Mouse (Mus musculus) forebrain, embryonic 16.5 days (tissue): ENCODE data around the gene Eefsec. TPM values are rescaled to one million over a fixed set of nuclear protein-coding genes. Genes with fewer than 3 reads are reported as not detected.

Experiments used
- ATAC-seq: fragments of 200-750 bp; cut with Nextera tagmentation; 2 replicates; pipeline ENCODE4 v1.8.0; 2017; ENCODE audit warnings: mild to moderate bottlenecking, moderate library complexity
- H3K27ac ChIP-seq: fragments of 300-500 bp; sonication (generic); 2 replicates; pipeline ENCODE4 v1.5.1; 2014; ENCODE audit warnings: low read length, control low read depth
- H3K27me3 ChIP-seq: fragments of 300-500 bp; sonication (generic); replicated peaks from 2 replicates; pipeline ENCODE4 v1.6.1; 2014; ENCODE audit warnings: low read length; ENCODE audit not compliant: control insufficient read depth, insufficient read depth
- H3K36me3 ChIP-seq: fragments of 300-500 bp; sonication (generic); 2 replicates; pipeline ENCODE4 v1.6.1; 2014; ENCODE audit not compliant: control insufficient read depth, insufficient read depth
- H3K4me1 ChIP-seq: fragments of 300-500 bp; sonication (generic); replicated peaks from 2 replicates; pipeline ENCODE4 v1.6.1; 2014; ENCODE audit warnings: low read length; ENCODE audit not compliant: control insufficient read depth, insufficient read depth
- H3K4me2 ChIP-seq: fragments of 300-500 bp; sonication (generic); 2 replicates; pipeline ENCODE4 v1.6.1; 2014; ENCODE audit warnings: mild to moderate bottlenecking, low read length, control low read depth
- H3K4me3 ChIP-seq: fragments of 300-500 bp; sonication (generic); replicated peaks from 2 replicates; pipeline ENCODE4 v1.5.1; 2014; ENCODE audit warnings: mild to moderate bottlenecking, low read length, control low read depth
- H3K9ac ChIP-seq: fragments of 300-500 bp; sonication (generic); replicated peaks from 2 replicates; pipeline ENCODE4 v1.6.1; 2014; ENCODE audit warnings: low read depth, low read length, control low read depth
- H3K9me3 ChIP-seq: fragments of 300-500 bp; sonication (generic); 2 replicates; pipeline ENCODE4 v1.6.1; 2016; ENCODE audit warnings: low read length; ENCODE audit not compliant: control insufficient read depth
- WGBS: fragments of 180-500 bp; shearing (Covaris S2); extraction: QIAGEN DNeasy Blood & Tissue Kit; methylation state at CpG from one replicate; pipeline ENCODE4 v1.1.7; 2014; 5-methylcytosine and 5-hydroxymethylcytosine counted together
- polyA plus RNA-seq: library from polyadenylated mRNA; unstranded; fragments of >200 nt; fragmentation: Nextera tagmentation; extraction: Ambion mirVana; gene quantifications from 2 replicates; pipeline ENCODE4 v1.2.1, GENCODE M21; 2015

Gene Eefsec
- polyA plus RNA-seq, 1 experiment from 2014 or later = 29.4 TPM

DNA sequence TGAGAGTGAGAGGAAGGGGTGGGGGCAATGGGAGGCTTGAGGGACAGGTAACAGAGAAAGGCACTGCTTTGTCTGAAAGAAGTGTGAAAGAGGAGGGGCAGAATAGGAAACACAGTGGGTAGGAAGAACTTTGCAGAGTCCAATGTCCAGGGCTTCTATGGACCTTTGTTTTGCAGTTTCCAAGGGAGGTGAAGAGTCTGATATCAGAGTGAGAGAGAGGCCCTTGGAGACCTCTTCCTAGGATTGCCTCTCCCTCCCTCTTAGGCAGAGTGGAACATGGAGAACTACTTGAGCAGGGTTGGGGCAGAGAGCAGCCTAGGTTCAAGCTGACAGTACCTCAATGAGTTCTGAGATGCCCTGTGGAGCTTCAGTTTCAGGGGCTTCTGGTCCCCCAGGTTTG, 88.1 kb downstream of the Eefsec start:
- ATAC-seq = no peak
- Histone ChIP-seq H3K27ac (no peak overlapping the region), H3K4me3 (no peak overlapping the region), H3K9me3 (no peaks in the 10 kb centered on the region), H3K4me1 (no peaks in the 10 kb centered on the region), H3K27me3 (no peaks in the 10 kb centered on the region), H3K9ac (no peak overlapping the region), H3K36me3 (no peaks in the 10 kb centered on the region), H3K4me2 (no peak overlapping the region)

DNA sequence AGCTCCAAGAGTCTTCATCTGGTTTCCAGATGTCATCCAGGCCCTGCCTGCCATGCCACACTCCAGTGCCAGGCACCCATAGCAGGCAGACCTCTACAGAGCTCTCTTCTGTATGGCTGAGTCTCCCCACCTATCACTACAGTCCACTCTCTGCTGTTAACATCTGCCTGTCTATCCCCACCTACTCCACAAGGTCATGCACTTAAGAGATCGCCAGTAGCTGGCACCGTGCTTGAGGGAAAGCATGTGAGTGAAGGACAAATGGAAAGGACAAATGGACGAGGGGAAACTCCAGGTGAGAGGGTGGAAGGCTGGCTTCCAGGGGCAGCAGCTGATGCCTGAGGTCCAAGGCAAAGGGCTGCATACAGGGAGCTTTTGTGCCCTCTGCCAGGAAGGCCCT, 90.5 kb downstream of the Eefsec start:
- Histone ChIP-seq H3K4me2 (no peak overlapping the region), H3K36me3 (no peaks in the 10 kb centered on the region), H3K27ac (no peak overlapping the region), H3K9ac (no peak overlapping the region), H3K9me3 (no peaks in the 10 kb centered on the region), H3K4me1 (no peaks in the 10 kb centered on the region), H3K4me3 (no peak overlapping the region), H3K27me3 (no peaks in the 10 kb centered on the region)
- no peak for ATAC-seq
- WGBS = 94% methylated on average over 3 of the region's 3 CpGs

DNA sequence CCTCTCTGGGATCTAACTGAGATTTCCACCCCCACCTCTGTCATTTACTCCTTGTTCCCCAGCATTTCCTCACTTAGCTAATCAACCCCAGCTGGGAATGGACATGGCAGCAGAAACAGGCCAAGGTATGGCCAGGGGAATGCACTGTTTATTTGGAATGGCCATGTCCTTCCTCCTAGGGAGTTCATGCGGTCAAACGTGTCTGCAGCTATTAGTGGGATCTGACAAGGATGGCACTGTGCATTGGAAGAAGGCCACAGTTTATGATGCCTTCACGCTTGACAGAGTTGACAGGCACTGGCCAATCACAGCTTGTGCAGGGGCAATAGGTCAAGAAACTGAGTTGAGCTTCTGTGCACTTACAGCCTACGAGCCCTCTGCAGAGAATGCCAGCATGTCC, 93.8 kb downstream of the Eefsec start:
- H3K27me3 ChIP-seq = no peaks in the 10 kb centered on the region
- H3K4me2 ChIP-seq = no peak overlapping the region
- H3K4me1 ChIP-seq = no peaks in the 10 kb centered on the region
- ATAC-seq = no peak
- no peak overlapping the region for H3K9ac ChIP-seq
- WGBS = 76% methylated on average over 4 of the region's 4 CpGs
- H3K9me3 ChIP-seq = no peaks in the 10 kb centered on the region
- H3K27ac ChIP-seq = no peak overlapping the region
- H3K4me3 ChIP-seq = no peak overlapping the region
- no peaks in the 10 kb centered on the region for H3K36me3 ChIP-seq

DNA sequence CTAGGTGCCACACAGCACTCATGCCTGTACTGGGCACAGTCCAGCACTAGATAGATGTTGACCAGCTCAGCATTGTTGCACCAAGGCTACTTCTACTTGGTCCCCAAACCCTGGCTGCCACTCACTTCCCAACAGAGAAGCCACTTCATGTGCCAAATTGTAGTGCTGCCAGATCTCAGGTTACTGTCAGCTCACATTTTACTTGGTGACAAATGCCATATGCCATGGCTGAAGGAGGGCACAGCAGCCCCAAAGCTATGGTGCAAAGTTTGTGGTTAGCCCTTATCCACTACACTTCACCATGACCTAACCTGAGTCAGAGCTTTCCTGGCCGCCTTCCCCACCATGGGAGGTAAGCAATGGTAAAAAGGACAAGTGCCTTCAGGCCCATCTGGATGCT, 99.6 kb downstream of the Eefsec start:
- Histone ChIP-seq H3K4me2 (no peak overlapping the region), H3K36me3 (no peaks in the 10 kb centered on the region), H3K9me3 (no peaks in the 10 kb centered on the region), H3K4me3 (no peak overlapping the region), H3K27me3 (no peaks in the 10 kb centered on the region), H3K4me1 (peaks cover 37% of the 10 kb centered on the region), H3K9ac (no peak overlapping the region), H3K27ac (no peak overlapping the region)
- 93% methylated on average over 1 of the region's 1 CpGs for WGBS
- no peak for ATAC-seq

DNA sequence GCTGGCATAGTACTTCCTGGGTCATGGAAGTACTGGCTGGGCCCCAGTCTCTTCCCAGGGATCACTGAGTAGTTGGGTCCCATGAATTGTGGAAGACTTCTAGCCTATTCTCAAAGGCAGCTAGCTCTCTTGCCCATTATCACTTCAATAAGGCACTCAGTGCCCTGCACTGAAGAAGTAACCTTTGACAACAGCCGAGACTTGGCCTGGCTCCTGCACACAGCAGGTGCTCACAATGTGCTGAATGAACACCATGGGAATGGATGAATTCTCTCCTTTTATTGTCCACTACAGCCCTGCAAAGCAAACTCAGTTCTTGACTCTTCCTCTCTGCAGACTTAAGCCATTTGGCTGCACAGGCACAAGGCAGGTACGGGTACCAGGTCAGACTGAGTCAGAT, 101.0 kb downstream of the Eefsec start:
- no peaks in the 10 kb centered on the region for H3K27me3 ChIP-seq
- H3K27ac ChIP-seq = no peak overlapping the region
- H3K36me3 ChIP-seq = no peaks in the 10 kb centered on the region
- H3K9me3 ChIP-seq = no peaks in the 10 kb centered on the region
- no peak overlapping the region for H3K4me2 ChIP-seq
- no peak overlapping the region for H3K9ac ChIP-seq
- H3K4me3 ChIP-seq = no peak overlapping the region
- 44% methylated on average over 2 of the region's 2 CpGs for WGBS
- peaks cover 37% of the 10 kb centered on the region for H3K4me1 ChIP-seq
- no peak for ATAC-seq

DNA sequence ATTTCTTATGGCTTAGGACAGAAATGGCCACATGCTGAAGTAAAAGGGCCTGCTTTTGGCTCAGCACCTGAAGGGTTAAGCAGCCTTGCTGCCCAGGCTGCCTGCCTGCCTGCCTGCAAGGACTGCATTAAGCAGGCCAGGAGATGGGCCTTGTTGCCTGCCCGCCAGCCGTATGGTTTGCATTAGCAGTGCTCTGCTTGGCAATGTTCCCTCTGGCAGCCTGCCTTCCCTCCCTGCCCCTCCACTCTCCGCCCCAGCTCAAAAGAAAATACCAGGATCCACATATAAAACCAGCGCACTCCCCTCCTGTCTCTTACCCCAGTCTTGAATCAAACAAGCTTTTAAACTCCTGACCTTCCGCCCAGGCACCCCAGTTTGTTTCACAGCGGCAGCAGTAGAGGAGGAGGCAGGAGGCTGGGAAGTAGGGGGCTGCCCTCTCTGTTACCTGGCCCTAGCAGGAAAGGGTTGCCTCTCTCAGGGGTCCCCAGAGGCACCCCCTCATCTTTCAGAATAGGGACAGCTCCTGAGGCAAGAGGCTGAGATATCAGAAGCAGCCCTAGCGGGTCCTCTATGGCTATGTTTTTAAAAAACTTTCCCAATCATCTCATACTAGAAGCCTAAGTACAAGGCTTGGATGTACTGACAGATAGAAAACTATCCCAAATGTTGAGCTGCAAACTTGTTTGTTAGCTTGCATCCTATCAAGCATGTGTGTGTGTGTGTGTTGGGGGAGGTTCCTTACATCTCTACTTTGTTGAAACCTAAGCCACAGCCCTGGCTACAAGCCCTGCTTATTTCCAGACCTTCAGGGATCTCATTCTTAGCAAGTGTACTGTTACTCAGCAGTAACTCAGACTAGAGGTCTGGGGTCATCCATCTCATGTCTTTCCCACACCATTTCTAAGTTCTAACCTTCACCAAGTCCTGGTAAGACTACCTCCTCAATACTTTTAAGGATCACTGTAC, 102.6 kb downstream of the Eefsec start:
- Histone ChIP-seq H3K36me3 (no peaks in the 10 kb centered on the region), H3K27ac (peak overlapping the region; percentile 48), H3K9me3 (no peaks in the 10 kb centered on the region), H3K4me1 (peaks cover 37% of the 10 kb centered on the region), H3K9ac (peak overlapping the region; percentile 19; the same call in 1 of the 2 replicates), H3K4me2 (peak overlapping the region; percentile 8; the same call in 1 of the 2 replicates), H3K4me3 (no peak overlapping the region), H3K27me3 (no peaks in the 10 kb centered on the region)
- peak; percentile 97 for ATAC-seq
- WGBS = 12% methylated on average over 7 of the region's 7 CpGs

DNA sequence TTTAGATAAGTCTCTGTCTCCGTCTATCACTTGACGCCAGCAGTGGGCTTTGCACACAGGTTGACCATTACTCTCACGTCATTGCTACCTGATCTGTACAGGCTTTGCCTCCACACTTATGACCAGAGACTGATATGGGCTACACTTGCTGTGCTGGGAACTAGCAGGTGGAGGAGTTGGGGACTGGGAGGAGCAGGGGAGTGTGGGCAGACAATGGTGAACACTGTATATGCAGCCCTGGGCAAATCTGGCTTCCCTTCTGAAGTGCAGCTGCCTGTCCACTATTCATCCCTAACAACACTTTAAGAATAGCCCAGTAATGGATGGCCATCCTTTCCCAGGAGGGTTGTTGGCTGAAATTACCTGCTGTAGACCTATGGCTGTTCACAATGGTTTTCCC, 103.4 kb downstream of the Eefsec start:
- H3K27ac ChIP-seq = peak overlapping the region; percentile 48; the same call in 1 of the 2 replicates
- peak overlapping the region; percentile 19; the same call in 1 of the 2 replicates for H3K9ac ChIP-seq
- WGBS = 66% methylated on average over 3 of the region's 3 CpGs
- H3K4me2 ChIP-seq = no peak overlapping the region
- peak; percentile 43 for ATAC-seq
- H3K9me3 ChIP-seq = no peaks in the 10 kb centered on the region
- H3K27me3 ChIP-seq = no peaks in the 10 kb centered on the region
- H3K4me1 ChIP-seq = peaks cover 37% of the 10 kb centered on the region
- no peaks in the 10 kb centered on the region for H3K36me3 ChIP-seq
- no peak overlapping the region for H3K4me3 ChIP-seq

DNA sequence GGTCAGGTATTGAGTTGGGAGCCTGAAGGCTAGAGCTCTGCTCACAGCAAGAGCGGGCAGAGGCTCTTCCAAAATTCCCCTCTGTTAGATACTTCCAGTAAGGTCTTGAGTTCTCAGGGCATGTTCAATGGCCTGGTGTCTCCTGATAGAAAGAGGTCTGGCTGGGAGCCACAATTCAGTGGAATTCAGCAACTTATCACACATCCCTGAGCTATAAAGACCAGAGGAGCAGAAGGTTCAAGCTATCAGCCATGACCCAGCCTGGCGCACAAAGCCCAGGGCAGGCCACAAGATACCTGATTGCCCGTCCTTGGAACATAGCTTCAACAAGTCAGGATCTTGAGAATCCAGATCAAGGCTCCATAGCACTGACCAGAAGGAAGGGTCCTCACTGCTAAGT, 105.2 kb downstream of the Eefsec start:
- WGBS = 95% methylated on average over 3 of the region's 3 CpGs
- no peaks in the 10 kb centered on the region for H3K27me3 ChIP-seq
- H3K9me3 ChIP-seq = no peaks in the 10 kb centered on the region
- no peaks in the 10 kb centered on the region for H3K36me3 ChIP-seq
- no peak overlapping the region for H3K4me2 ChIP-seq
- H3K9ac ChIP-seq = no peak overlapping the region
- no peak for ATAC-seq
- H3K27ac ChIP-seq = no peak overlapping the region
- H3K4me1 ChIP-seq = peaks cover 29% of the 10 kb centered on the region
- H3K4me3 ChIP-seq = no peak overlapping the region

DNA sequence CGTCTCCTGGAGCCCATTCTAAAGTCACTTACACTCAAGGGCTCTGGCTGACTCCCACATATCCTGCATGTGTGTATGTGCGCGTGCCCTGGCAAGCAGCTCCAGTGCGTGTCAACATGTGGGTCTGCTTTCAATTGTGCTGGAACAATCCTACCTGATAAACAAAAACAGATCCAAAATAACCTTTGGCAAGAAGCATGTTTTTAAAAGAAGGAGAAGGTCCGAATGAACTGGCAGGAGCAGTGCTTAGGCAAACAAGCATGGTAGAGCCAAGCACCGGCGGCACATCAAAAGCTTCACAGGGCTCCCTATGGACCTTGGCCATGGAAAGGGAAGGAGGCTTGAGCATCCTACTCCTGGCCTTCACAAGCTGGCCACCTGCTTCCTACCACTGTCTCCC, 105.6 kb downstream of the Eefsec start:
- Histone ChIP-seq H3K4me1 (peaks cover 25% of the 10 kb centered on the region), H3K4me3 (no peak overlapping the region), H3K27ac (no peak overlapping the region), H3K36me3 (no peaks in the 10 kb centered on the region), H3K27me3 (no peaks in the 10 kb centered on the region), H3K4me2 (no peak overlapping the region), H3K9me3 (no peaks in the 10 kb centered on the region), H3K9ac (no peak overlapping the region)
- WGBS = 94% methylated on average over 7 of the region's 7 CpGs
- no peak for ATAC-seq
